Mouse (Mus musculus): ENCODE measurements around the gene Cacng5.

DNA sequence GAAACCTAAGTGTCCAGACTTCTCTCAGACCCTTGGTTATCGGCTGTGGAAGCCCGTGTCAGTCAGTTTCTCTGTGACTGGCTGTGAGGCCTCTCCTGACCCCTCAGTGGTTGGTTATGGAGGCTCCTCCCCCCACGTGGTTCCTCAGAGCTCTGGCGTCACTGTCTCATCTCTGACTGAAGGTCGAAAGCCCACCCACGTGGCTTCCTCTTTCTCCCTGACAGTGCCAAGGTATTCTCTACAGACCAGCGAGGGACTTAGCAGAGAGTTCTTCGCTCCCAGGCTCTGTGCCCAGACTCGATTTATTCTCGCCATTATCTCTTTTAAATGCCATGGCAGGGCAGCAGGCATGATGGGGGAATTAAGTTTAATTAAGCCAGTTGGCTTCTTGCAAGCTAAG is 65.2 kb downstream of the Cacng5 start:
- no peak for TF ChIP-seq CTCF (IDR thresholded peaks at IDR 0.05)
- TF ChIP-seq EP300 (IDR thresholded peaks at IDR 0.05): no peak
